Mouse (Mus musculus): ENCODE measurements at regions not wholly inside any gene's neighbourhood (a gene's known extent, or its start where the extent isn't known, plus 50 kb on each side); places are given as distances from the start of the nearest gene placed in this dataset.
A peak's percentile ranks its signal among the peaks of the same experiment; 100 is the strongest.
"Not testable (repeated sequence)": the region's sequence is repeated elsewhere in the genome, so short reads cannot be mapped to it uniquely, and the experiment has no call there.

DNA sequence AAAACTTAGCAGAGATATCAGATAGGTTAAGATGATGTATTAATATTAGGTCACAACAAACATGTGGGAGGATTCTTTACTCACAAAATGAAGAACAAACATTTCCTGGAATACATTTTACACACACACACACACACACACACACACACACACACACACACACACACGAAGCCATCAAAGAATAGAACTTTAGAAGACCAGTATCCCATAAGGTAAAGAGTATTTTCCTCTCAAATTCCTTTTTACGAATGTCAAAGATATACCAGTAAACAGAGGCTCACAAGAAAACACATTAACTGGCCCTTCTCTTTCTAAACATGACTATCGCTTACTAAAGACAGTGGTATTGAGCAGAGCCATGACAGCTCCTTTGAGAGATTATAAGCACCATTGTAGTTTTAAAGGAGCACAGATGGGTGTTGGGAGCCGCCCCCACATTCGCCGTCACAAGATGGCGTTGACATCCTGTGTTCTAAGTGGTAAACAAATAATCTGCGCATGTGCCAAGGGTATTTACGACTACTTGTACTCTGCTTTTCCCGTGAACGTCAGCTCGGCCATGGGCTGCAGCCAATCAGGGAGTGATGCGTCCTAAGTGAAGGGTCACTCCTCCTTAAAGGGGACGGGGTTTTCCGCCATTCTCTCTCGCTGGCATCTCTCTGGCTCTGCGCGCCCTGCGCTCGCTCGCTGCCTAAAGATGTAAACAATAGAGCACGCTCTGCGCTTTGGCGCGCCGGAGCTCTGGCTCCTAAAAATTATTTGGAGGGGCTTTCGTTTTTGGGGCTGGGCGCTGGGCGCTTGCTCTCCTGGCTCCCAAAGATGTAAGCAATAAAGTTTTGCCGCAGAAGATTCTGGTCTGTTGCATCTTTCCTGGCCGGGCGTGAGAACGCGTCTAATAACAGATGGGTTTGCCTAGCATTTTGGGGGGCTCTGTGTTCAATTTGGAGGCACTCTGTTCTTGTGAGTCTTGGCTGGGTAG, 160.0 kb downstream of the Csl start:
- DNase-seq: not testable (repeated sequence)

- DNase-seq: no peak
These were observed 157.1 kb downstream of the Csl start for GRCm38 (mm10) chr10:99602331-99602730.

- no peak for DNase-seq
These were observed 155.3 kb downstream of the Csl start for GRCm38 (mm10) chr10:99604172-99604571.

DNA sequence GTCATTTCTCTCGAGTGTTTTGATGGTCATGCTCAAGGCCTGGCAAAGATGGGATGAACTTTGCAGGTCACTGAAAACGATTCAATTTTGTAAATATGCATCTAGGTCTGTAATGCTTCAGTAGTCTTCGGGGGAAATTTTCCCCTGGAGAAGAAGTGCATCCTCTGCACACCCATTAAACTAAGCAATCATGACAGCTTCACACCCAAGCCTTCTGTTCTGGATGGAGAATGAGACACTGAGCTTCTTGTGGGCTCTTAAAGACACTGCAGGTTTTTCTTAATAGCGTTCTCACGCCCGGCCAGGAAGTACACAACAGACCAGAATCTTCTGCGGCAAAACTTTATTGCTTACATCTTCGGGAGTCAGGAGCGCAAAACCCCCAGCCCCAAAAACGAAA, 151.0 kb downstream of the Csl start:
- DNase-seq: no peak

GRCm38 (mm10) chr10:99609420-99609819, 150.0 kb downstream of the Csl start:
- DNase-seq: no peak

DNA sequence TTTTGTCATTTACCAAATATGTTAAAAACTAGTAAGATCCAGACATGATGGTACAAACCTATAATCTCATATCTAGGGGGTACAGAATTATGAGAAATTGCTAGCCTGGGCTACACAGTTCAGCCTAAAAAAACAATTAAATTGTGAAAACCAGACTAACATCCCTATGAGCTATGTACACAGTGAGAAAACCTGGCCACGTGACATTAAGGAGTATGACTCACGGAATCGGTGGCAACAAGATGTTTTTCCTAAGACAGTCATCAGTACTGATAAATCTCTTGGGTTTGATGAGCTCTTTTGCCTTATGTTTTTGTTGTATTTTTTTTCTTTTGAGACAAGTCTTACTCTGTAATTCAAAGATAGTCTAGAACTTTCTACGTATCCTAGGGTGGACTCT, 148.6 kb downstream of the Csl start:
- DNase-seq: no peak

DNA sequence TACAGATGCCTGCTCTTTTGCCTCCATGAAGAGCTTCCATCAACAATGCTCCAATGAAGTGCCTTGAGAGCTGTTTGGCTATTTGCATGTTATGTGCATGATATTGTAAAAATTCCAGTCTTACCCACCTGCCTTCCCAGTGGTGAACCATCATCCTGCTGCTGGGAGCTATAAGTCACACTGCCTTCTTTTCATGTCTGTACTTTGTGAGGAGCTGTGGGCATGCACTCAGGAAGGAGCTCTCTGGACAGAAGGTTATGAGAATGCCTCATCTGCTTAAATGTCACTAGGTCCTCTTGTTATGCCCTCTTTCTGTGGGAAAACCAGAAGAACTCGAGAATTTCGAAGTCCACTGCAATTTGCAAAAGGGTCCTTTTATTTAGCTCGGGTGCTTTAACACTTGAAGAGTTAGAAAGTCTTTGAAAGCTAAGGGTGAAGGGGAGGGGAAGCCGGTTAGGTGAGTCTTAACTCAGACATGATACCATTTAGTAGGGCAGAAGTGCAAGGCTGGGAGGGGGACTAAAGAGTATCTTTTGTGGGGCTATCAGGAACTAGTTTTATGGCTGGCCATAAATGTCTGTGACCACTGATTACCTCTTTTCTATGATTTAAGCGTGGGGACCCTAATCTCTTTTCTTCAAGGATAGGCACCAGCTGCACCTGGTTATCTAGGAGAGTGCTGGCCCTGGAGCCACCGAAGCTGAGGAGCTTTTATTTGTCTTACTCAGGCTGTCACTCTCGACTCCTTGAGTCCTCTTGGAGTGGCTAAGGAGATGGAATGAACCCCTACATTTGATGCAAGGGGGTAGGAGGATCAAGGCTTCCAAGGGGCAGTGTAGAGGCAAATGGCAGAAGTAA, 144.8 kb downstream of the Csl start:
- DNase-seq: no peak

DNA sequence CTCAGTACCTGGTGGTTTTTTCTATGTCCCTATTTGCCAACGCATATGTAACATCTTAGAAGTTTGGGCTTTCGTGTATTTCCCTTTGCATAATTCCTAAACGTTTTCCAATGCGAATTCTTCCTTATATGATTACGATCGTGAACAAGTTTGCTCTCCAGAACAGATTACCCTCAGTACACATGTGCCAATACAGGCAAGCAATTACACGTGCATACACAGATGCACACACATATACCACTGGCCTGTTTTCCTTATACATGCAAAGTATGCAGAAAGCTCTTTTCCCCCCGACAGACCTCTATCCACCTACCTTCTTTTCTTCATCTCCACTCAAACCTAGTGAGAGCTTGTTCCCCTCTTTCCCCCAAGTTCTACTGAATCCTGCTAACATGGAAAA, 144.1 kb downstream of the Csl start:
- no peak for DNase-seq

- peak; percentile 90 for DNase-seq
These were observed 143.7 kb downstream of the Csl start for GRCm38 (mm10) chr10:99615779-99616178.

- DNase-seq: no peak
These were observed 141.8 kb downstream of the Csl start for GRCm38 (mm10) chr10:99617623-99618022.

- peak; percentile 80 for DNase-seq
These were observed 139.9 kb downstream of the Csl start for GRCm38 (mm10) chr10:99619421-99620151.

DNA sequence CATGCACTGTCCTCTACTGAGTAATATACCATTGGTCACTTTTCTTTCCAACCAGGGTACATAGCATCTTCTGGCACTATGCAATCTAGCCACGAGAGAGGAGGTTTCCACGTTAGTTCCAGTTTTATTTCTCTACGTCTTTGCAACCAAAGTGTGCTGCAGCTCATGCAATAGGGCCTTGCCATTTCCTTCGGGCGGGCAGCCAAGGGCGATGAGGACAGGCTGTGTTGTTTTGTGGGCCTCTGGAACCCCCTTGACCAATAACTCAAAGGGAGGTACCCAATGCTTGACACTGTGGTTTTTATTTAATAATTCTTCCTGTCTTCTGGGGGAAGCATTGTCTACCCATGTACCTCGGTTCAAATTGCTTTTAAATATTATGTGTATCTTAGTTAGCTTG, 139.0 kb downstream of the Csl start:
- no peak for DNase-seq

DNA sequence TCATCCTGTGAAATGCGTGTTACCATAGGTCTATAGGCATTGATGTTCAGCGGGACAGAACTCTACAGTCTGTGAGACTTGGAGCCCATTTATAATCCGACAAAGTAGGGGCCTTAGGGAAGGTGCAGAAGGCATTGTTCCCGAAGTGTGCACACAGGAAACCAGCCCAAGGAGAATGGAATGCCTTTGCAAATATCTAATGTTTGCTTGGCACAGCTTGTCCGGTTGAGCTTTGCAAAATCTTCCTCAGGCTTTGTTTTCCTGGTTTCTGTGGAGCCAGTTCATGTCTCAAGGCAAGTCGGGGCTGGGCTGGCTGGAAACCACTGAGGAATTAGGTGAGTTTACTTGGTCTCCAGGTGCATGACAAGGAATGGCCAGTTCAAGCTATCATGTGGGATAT, 132.1 kb downstream of the Csl start:
- DNase-seq: no peak

DNA sequence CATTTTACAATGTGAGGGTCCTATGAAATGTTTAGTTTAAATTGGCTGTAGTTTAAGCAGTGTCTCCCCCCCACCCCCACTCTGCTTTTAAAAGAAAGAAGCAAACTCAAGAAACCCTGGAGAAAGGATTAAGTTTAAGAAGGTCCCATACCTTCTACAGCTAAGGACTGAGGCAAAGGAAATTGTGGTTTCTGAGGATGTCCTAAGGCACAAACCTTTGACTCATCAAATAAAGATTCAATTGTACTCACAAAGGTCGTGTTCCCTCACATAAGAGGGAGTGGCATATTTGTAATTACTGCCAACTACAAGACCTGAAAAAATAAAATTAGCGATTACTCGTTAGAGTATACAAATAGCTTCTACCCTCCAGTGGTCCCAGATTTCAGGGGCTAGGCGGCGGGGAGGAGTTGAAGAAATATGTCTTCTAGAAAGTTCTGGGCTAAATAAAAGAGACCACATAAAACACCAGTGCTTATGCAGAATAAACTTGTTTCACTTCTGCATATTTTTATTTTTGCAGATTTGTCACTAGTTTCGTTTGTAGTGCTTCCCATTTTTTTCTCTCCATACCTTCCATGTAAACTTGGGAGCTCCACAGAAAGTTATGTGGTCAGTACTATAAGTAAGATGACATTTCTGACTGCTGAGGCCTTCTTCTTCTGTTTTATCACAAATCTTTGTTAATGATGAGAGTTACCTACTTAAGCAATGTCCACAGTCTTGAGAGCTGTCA, 127.0 kb downstream of the Csl start:
- DNase-seq: no peak

DNA sequence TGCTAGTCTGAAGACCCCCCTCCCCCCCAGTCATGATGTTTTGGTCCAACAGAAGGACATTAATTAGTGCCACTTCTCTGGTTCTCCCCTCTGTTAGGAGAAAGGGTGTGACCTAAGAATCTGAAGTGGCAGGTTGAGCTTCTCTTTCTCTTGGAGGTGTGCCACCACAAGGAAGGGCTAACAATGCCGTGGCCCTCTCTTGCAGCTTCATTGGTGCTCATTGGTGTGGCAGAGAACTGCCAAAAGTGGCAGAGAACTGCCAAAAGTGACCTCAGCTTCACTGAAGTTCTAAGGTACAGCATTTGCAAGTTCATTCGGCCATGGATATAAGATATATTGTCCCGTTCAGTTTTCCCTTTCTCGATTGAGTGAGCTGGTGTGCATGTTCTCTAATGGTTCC, 123.7 kb downstream of the Csl start:
- no peak for DNase-seq

DNA sequence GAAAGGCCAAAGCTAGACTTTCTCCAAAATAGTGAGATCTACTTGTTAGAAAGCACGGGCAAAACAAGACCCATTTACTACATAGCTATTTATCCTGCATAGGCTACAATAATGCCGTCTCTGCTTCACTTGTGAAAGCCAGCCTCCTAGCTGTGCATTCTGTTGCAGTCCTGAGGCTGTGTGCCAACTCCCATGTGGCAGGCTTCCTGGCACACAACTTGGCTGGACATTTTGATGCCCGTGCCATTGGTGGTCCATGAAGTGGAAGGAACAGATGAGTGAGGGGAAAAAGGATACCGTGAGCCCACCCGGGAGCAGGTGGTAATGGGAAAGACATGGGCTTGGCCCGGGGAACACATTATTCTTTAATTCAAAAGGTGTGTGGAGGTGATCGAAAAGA, 120.4 kb downstream of the Csl start:
- no peak for DNase-seq

GRCm38 (mm10) chr10:99639469-99639868, 120.0 kb downstream of the Csl start:
- DNase-seq: peak; percentile 25

DNA sequence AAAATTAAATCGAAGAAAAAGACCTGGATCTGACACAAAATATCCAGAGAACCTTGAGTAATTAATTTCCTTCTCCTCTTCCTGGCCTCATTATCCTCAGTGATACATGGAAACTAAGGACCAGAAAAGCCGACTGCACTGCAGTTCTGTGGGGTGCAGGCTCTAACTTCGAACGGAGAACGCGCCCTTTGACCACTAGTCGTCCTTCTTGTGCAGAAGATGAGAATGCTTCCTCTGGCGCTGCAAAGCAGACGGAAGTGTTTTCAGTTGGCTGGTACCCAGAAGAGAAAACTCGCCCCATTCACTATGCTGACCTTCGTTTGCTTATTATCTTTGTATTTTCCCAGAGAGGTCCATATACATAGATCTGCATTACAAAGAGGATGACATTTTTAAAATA, 117.7 kb downstream of the Csl start:
- DNase-seq: peak; percentile 79

GRCm38 (mm10) chr10:99642201-99642827, 117.1 kb downstream of the Csl start:
- no peak for DNase-seq

GRCm38 (mm10) chr10:99644981-99645380, 114.5 kb downstream of the Csl start:
- DNase-seq: peak; percentile 17

DNA sequence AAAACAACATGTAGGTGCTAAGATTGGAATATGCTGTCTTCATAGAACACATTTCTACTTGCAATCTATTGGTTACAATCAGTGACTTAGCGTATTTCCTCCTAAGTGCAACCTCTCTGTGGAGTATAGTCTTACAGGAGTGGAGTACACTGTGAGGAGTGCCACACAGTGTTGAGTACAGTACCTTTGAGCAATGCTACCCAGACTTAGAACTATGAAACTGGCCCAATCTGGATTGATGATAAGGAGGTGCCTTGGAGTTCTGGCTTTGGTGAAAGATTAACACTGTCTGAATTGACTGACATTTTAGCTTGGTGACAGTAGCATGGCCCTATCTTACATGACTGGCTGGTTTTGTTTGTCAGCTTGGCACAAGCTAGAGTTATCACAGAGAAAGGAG, 107.4 kb downstream of the Csl start:
- DNase-seq: no peak

- no peak for DNase-seq
These were observed 105.2 kb downstream of the Csl start for GRCm38 (mm10) chr10:99654284-99654683.
